Mouse (Mus musculus) kidney, adult 2 months (tissue): ENCODE results near the gene Epdr1. TPM values are rescaled to one million over a fixed set of nuclear protein-coding genes. Genes with fewer than 3 reads are reported as not detected.

Experiments
- DNase-seq: peaks from one replicate; pipeline ENCODE4 v3.0.0; 2021
- H3K27ac ChIP-seq: fragments of 200-500 bp; 2 replicates; pipeline ENCODE4 v1.5.1; 2012; ENCODE audit warnings: low read depth, low read length, control low read depth, inconsistent platforms; ENCODE audit not compliant: insufficient read depth
- H3K27me3 ChIP-seq: fragments of 200-500 bp; replicated peaks from 2 replicates; pipeline ENCODE4 v1.6.1; 2012; ENCODE audit warnings: mild to moderate bottlenecking, moderate library complexity, low read length, inconsistent platforms; ENCODE audit not compliant: control insufficient read depth, insufficient read depth
- H3K36me3 ChIP-seq: fragments of 200-500 bp; 2 replicates; pipeline ENCODE4 v1.6.1; 2012; ENCODE audit warnings: mild to moderate bottlenecking, moderate library complexity, low read length, inconsistent platforms; ENCODE audit not compliant: control insufficient read depth, insufficient read depth
- H3K4me1 ChIP-seq: fragments of 200-500 bp; 2 replicates; pipeline ENCODE4 v1.6.1; 2011; ENCODE audit warnings: low read length; ENCODE audit not compliant: control insufficient read depth, insufficient read depth
- H3K4me3 ChIP-seq: fragments of 200-500 bp; 2 replicates; pipeline ENCODE4 v1.5.1; 2011; ENCODE audit warnings: mild to moderate bottlenecking, low read depth, low read length, control low read depth; ENCODE audit not compliant: insufficient read depth
- CTCF ChIP-seq: fragments of 200-500 bp; conservative IDR thresholded peaks from 2 replicates; pipeline ENCODE4 v1.5.1; 2011; ENCODE audit warnings: low read depth, mild to moderate bottlenecking, control low read depth, low read length, moderate library complexity, mixed read lengths; ENCODE audit not compliant: insufficient read depth, insufficient read length
- POLR2A ChIP-seq: fragments of 200-500 bp; IDR thresholded peaks from one replicate; pipeline ENCODE4 v1.6.1; 2011; ENCODE audit warnings: low read depth, low read length, control low read depth
- WGBS: fragments of 180-500 bp; shearing (Covaris S2); methylation state at CpG from one replicate; pipeline ENCODE4 v1.1.7; 2018; 5-methylcytosine and 5-hydroxymethylcytosine counted together
- polyA plus RNA-seq: library from polyadenylated mRNA; depleted of rRNA; stranded (reverse); fragments of >200 nt; gene quantifications from 2 replicates; pipeline ENCODE4 v1.2.3, GENCODE M21; 2012

The Epdr1 gene
- polyA plus RNA-seq, 1 experiment, result 16.1 TPM

GRCm38 (mm10) chr13:19636131-19636530 is 16.4 kb upstream of the Epdr1 start:
- no peak overlapping the region for H3K27ac ChIP-seq
- 63% methylated on average over 4 of the region's 4 CpGs for WGBS
- H3K4me1 ChIP-seq, result no peaks in the 10 kb centered on the region
- no peak overlapping the region for H3K4me3 ChIP-seq
- H3K27me3 ChIP-seq, result no peaks in the 10 kb centered on the region
- peak; percentile 23 for DNase-seq
- no peak for TF ChIP-seq POLR2A
- peak; percentile 56 for TF ChIP-seq CTCF
- H3K36me3 ChIP-seq, result no peaks in the 10 kb centered on the region

GRCm38 (mm10) chr13:19630768-19631709 is 11.3 kb upstream of the Epdr1 start:
- Histone ChIP-seq H3K27ac (no peak overlapping the region), H3K4me1 (no peaks in the 10 kb centered on the region), H3K36me3 (no peaks in the 10 kb centered on the region), H3K4me3 (no peak overlapping the region), H3K27me3 (no peaks in the 10 kb centered on the region)
- DNase-seq, result no peak
- TF ChIP-seq CTCF, result no peak
- TF ChIP-seq POLR2A, result no peak
- WGBS, result 89% methylated on average over 5 of the region's 5 CpGs

GRCm38 (mm10) chr13:19626473-19626872 is 6.7 kb upstream of the Epdr1 start:
- 47% methylated on average over 1 of the region's 1 CpGs for WGBS
- Histone ChIP-seq H3K4me1 (no peaks in the 10 kb centered on the region), H3K4me3 (no peak overlapping the region), H3K36me3 (no peaks in the 10 kb centered on the region), H3K27ac (no peak overlapping the region), H3K27me3 (no peaks in the 10 kb centered on the region)
- TF ChIP-seq POLR2A (no peak), CTCF (no peak)
- DNase-seq, result no peak

- TF ChIP-seq POLR2A, result no peak
- no peak for TF ChIP-seq CTCF
- Histone ChIP-seq H3K27me3 (no peaks in the 10 kb centered on the region), H3K27ac (no peak overlapping the region), H3K36me3 (no peaks in the 10 kb centered on the region), H3K4me3 (no peak overlapping the region), H3K4me1 (no peaks in the 10 kb centered on the region)
- no peak for DNase-seq
- 80% methylated on average over 11 of the region's 11 CpGs for WGBS
Observed at GRCm38 (mm10) chr13:19624632-19625320, 5.0 kb upstream of the Epdr1 start.

GRCm38 (mm10) chr13:19623228-19623905 is 3.6 kb upstream of the Epdr1 start:
- no peaks in the 10 kb centered on the region for H3K4me1 ChIP-seq
- H3K4me3 ChIP-seq, result peak overlapping the region; percentile 20
- no peak for TF ChIP-seq POLR2A
- no peak for TF ChIP-seq CTCF
- DNase-seq, result no peak
- no peak overlapping the region for H3K27ac ChIP-seq
- WGBS, result 28% methylated on average over 30 of the region's 30 CpGs
- no peaks in the 10 kb centered on the region for H3K36me3 ChIP-seq
- no peaks in the 10 kb centered on the region for H3K27me3 ChIP-seq

- TF ChIP-seq POLR2A (no peak), CTCF (peak; percentile 36; the same call in 1 of the 2 replicates)
- H3K36me3 ChIP-seq, result no peaks in the 10 kb centered on the region
- H3K4me1 ChIP-seq, result no peaks in the 10 kb centered on the region
- no peaks in the 10 kb centered on the region for H3K27me3 ChIP-seq
- no peak within 1 kb of the TSS for H3K27ac ChIP-seq
- WGBS, result 5% methylated on average over 25 of the region's 25 CpGs
- DNase-seq, result peak; percentile 3
- peak within 1 kb of the TSS; percentile 20 for H3K4me3 ChIP-seq
Observed at GRCm38 (mm10) chr13:19622573-19623227, 3.0 kb upstream of the Epdr1 start, which contains the start of gene Sfrp4. Gene Sfrp4 (plus strand): TSS chr13:19623104.
